Mouse (Mus musculus) embryonic fibroblast, embryonic 13.5 days (primary cell): ENCODE results near the gene Akap7.

Experiments used
- CTCF ChIP-seq: IDR thresholded peaks from 2 replicates; pipeline ENCODE4 v1.5.1; 2011; ENCODE audit warnings: mild to moderate bottlenecking, control low read depth, low read length, moderate library complexity, borderline replicate concordance; ENCODE audit not compliant: insufficient read depth
- POLR2A ChIP-seq: IDR thresholded peaks from 2 replicates; pipeline ENCODE4 v1.6.1; 2011; ENCODE audit warnings: low read depth, mild to moderate bottlenecking, control low read depth, low read length, moderate library complexity

DNA sequence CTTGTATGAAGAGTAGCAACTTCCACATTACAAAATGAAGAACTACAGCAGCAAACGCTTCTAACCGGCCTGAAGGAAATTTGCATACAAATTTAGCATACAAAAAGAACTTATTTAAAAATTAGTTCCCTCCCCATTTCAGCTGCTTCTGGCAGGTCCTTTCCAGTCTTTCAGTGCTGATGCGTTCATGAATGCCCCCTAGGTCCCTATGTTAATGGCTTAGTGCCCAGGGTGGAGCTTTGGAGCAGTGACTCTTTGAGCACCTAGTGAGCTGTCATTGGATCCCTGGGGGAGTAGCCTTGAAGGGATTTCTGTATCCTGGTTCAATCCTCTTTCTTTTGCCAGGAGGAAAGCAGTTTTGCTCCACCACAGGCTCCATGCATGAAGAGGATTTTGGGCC is 28.3 kb downstream of the Akap7 start:
- TF ChIP-seq CTCF: no peak
- TF ChIP-seq POLR2A: no peak
